Mouse (Mus musculus): Measurements from ENCODE around the gene Egf. TPM values are rescaled to one million over a fixed set of nuclear protein-coding genes. Genes with fewer than 3 reads are reported as not detected.
A peak's percentile ranks its signal among the peaks of the same experiment; 100 is the strongest.

Gene Egf
- polyA plus RNA-seq, 1 experiment from 2014 or later, result 1.7 TPM

DNA sequence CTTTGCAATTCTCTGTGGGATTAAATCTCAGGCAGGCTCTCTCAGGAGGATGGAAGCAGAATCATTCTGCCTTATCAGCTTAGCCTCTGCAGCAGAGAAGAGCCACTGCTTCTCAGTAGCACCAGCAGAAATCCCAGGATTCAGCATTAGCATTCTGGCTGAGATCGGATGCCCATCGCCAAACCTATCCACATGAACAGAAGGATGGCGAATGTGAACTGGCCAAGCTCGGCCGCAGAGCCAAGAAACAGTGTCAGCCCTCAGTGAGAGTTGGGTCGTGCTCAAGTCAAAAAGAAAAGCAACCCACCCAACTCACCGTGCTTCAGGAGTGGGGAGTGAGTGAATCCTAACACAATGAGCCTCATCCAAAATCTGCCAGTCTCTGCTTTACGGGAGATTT lies 103.4 kb downstream of the Egf start:
- no peak for ATAC-seq (ENCODE audit: insufficient read depth, low FRiP score, low TSS enrichment)
- H3K4me3 ChIP-seq (ENCODE audit: low read depth, low read length), result no peak overlapping the region

DNA sequence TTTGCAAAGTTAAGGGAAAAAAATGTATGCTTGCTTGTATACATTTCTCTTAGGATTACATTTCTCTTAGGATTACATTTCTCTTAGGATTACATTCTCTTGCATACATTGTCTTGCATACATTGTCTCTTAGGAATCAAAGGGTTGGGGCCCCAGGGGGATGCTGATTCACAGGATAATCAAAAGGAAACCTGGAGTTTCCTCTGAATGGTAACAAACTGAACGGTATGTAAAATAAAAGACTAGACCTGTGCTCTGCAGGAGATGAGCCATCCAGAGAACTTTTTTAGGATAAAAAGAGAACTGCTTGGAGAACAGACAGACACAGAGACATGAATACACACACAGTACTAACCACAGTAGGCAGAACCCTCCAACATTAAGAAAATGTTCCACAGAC lies 104.2 kb downstream of the Egf start:
- Histone ChIP-seq H3K27ac (ENCODE audit: low read depth, low read length) (no peak overlapping the region), H3K4me2 (ENCODE audit: low read depth) (no peak overlapping the region), H3K36me3 (ENCODE audit: control insufficient read depth, insufficient read depth, low read length) (no peaks in the 10 kb centered on the region), H3K27me3 (ENCODE audit: control insufficient read depth, insufficient read depth, low read length) (no peaks in the 10 kb centered on the region), H3K4me1 (ENCODE audit: control insufficient read depth, insufficient read depth, low read length) (no peaks in the 10 kb centered on the region), H3K9me3 (ENCODE audit: control insufficient read depth, low read length) (no peaks in the 10 kb centered on the region), H3K9ac (ENCODE audit: low read length) (no peak overlapping the region), H3K4me3 (ENCODE audit: low read depth, low read length) (no peak overlapping the region)
- DNase-seq (ENCODE audit: low spot score) (no peak), ATAC-seq (ENCODE audit: insufficient read depth, low FRiP score, low TSS enrichment) (no peak)
- 19% methylated on average over 1 of the region's 1 CpGs for WGBS

More for the DNA sequence above, 103.4 kb downstream of the Egf start:
- no peaks in the 10 kb centered on the region for H3K36me3 ChIP-seq (ENCODE audit: control insufficient read depth, insufficient read depth, low read length)
- no peaks in the 10 kb centered on the region for H3K4me1 ChIP-seq (ENCODE audit: control insufficient read depth, insufficient read depth, low read length)
- no peak for DNase-seq (ENCODE audit: low spot score)
- H3K27ac ChIP-seq (ENCODE audit: low read depth, low read length), result no peak overlapping the region
- H3K9me3 ChIP-seq (ENCODE audit: control insufficient read depth, low read length), result no peaks in the 10 kb centered on the region
- H3K27me3 ChIP-seq (ENCODE audit: control insufficient read depth, insufficient read depth, low read length), result no peaks in the 10 kb centered on the region
- H3K4me2 ChIP-seq (ENCODE audit: low read depth), result no peak overlapping the region
- 96% methylated on average over 8 of the region's 8 CpGs for WGBS
- H3K9ac ChIP-seq (ENCODE audit: low read length), result no peak overlapping the region

DNA sequence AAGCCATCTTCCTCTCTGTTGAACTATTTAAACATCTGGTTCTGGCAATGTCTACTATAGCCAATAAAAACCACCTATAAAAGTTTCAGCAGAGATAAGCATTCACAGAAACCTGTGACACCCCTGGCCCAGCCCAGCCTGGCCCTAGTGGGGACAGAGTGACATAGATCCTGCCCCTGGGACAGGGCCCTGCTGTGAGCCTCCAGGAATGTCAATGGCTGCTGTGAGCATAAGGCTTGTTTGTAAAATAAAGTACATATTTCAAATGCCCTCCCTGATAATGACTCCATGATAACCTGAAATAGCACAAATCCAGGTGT lies 104.9 kb downstream of the Egf start:
- no peak overlapping the region for H3K9ac ChIP-seq (ENCODE audit: low read length)
- H3K9me3 ChIP-seq (ENCODE audit: control insufficient read depth, low read length), result no peaks in the 10 kb centered on the region
- no peaks in the 10 kb centered on the region for H3K27me3 ChIP-seq (ENCODE audit: control insufficient read depth, insufficient read depth, low read length)
- H3K4me3 ChIP-seq (ENCODE audit: low read depth, low read length), result no peak overlapping the region
- H3K4me1 ChIP-seq (ENCODE audit: control insufficient read depth, insufficient read depth, low read length), result no peaks in the 10 kb centered on the region
- no peak for ATAC-seq (ENCODE audit: insufficient read depth, low FRiP score, low TSS enrichment)
- H3K4me2 ChIP-seq (ENCODE audit: low read depth), result no peak overlapping the region
- H3K27ac ChIP-seq (ENCODE audit: low read depth, low read length), result no peak overlapping the region
- H3K36me3 ChIP-seq (ENCODE audit: control insufficient read depth, insufficient read depth, low read length), result no peaks in the 10 kb centered on the region
- no peak for DNase-seq (ENCODE audit: low spot score)

DNA sequence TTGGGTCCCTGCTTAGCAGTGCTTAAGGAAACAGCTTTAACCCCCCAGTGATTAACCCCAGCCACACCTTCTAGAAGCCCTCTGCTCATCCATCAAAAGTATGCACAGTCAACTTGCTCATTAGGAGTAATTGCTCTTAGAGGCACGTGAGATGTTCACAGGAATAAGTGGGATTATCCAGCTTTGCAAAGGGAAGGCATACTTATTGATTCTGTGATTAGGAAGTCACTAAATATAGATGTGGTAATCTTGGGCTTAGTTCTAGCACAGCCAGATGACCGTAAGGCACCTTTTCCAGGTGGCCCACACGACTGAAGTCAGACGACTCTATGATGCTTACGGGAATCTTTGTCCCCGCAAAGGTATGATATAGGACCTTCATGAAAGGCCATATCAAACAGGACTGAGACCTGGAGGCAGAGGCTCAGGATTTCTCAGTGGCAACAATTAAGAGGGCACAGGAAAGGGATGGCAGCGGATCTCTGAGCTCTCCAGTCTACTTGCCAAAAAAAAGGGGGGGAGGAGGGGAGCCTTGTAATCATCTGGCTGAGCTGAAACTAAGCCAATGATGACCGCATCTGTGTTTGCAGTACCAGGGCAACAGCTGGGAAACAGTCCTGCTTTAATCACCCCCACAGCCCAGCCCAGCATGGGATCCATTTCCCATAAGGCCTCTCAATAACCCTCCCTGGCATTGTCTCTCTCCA lies 105.4 kb downstream of the Egf start:
- H3K9ac ChIP-seq (ENCODE audit: low read length), result no peak overlapping the region
- H3K27ac ChIP-seq (ENCODE audit: low read depth, low read length), result no peak overlapping the region
- no peaks in the 10 kb centered on the region for H3K36me3 ChIP-seq (ENCODE audit: control insufficient read depth, insufficient read depth, low read length)
- no peaks in the 10 kb centered on the region for H3K4me1 ChIP-seq (ENCODE audit: control insufficient read depth, insufficient read depth, low read length)
- WGBS, result 62% methylated on average over 8 of the region's 8 CpGs
- no peak overlapping the region for H3K4me2 ChIP-seq (ENCODE audit: low read depth)
- ATAC-seq (ENCODE audit: insufficient read depth, low FRiP score, low TSS enrichment) (no peak), DNase-seq (ENCODE audit: low spot score) (no peak)
- no peaks in the 10 kb centered on the region for H3K9me3 ChIP-seq (ENCODE audit: control insufficient read depth, low read length)
- no peaks in the 10 kb centered on the region for H3K27me3 ChIP-seq (ENCODE audit: control insufficient read depth, insufficient read depth, low read length)
- H3K4me3 ChIP-seq (ENCODE audit: low read depth, low read length), result no peak overlapping the region

DNA sequence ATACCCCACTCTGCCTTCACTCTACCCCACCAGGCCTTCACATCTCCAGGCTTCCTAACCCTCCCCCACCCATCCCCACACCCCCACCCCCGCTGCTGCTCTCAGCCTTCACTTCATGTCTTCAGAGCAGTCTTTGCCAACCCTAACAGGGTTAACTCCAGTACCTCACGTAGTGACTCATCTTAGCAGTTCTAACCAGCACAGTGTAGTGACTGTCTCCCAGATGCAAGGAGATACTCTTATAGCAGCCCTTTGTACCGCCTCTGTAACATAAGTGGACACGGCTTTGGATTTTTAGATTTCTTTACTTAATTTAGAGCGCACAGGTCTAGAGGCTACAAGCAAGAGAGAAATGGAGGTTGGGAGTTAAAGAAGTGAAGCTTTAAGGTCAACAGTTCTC lies 106.5 kb downstream of the Egf start:
- H3K36me3 ChIP-seq (ENCODE audit: control insufficient read depth, insufficient read depth, low read length), result no peaks in the 10 kb centered on the region
- H3K27ac ChIP-seq (ENCODE audit: low read depth, low read length), result no peak overlapping the region
- no peak overlapping the region for H3K4me2 ChIP-seq (ENCODE audit: low read depth)
- no peak for ATAC-seq (ENCODE audit: insufficient read depth, low FRiP score, low TSS enrichment)
- WGBS, result 74% methylated on average over 5 of the region's 5 CpGs
- H3K9me3 ChIP-seq (ENCODE audit: control insufficient read depth, low read length), result no peaks in the 10 kb centered on the region
- no peak overlapping the region for H3K4me3 ChIP-seq (ENCODE audit: low read depth, low read length)
- no peaks in the 10 kb centered on the region for H3K27me3 ChIP-seq (ENCODE audit: control insufficient read depth, insufficient read depth, low read length)
- H3K9ac ChIP-seq (ENCODE audit: low read length), result no peak overlapping the region
- DNase-seq (ENCODE audit: low spot score), result no peak
- no peaks in the 10 kb centered on the region for H3K4me1 ChIP-seq (ENCODE audit: control insufficient read depth, insufficient read depth, low read length)

DNA sequence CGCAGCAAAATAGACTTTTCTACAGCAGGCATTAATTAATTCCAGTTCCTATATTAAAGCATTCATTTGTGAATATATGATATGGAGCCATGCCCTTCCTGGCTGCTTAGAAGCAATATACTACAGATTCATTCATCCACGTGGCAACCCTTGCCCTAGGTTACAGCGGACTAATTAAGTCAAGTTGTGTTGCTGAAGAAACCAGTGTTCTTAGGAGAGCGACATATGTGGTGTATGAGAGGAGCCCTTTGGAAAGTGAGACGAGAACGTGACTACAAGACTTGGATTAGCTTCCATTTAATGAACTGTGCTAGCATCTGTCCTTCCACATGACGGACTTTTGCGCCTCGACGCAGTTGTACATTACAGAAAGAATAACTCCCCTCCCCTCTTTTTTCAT lies 107.8 kb downstream of the Egf start:
- WGBS, result 87% methylated on average over 10 of the region's 10 CpGs
- no peak overlapping the region for H3K4me2 ChIP-seq (ENCODE audit: low read depth)
- no peaks in the 10 kb centered on the region for H3K36me3 ChIP-seq (ENCODE audit: control insufficient read depth, insufficient read depth, low read length)
- H3K27me3 ChIP-seq (ENCODE audit: control insufficient read depth, insufficient read depth, low read length), result no peaks in the 10 kb centered on the region
- DNase-seq (ENCODE audit: low spot score) (no peak), ATAC-seq (ENCODE audit: insufficient read depth, low FRiP score, low TSS enrichment) (no peak)
- H3K27ac ChIP-seq (ENCODE audit: low read depth, low read length), result no peak overlapping the region
- H3K9me3 ChIP-seq (ENCODE audit: control insufficient read depth, low read length), result no peaks in the 10 kb centered on the region
- H3K9ac ChIP-seq (ENCODE audit: low read length), result no peak overlapping the region
- no peak overlapping the region for H3K4me3 ChIP-seq (ENCODE audit: low read depth, low read length)
- no peaks in the 10 kb centered on the region for H3K4me1 ChIP-seq (ENCODE audit: control insufficient read depth, insufficient read depth, low read length)

DNA sequence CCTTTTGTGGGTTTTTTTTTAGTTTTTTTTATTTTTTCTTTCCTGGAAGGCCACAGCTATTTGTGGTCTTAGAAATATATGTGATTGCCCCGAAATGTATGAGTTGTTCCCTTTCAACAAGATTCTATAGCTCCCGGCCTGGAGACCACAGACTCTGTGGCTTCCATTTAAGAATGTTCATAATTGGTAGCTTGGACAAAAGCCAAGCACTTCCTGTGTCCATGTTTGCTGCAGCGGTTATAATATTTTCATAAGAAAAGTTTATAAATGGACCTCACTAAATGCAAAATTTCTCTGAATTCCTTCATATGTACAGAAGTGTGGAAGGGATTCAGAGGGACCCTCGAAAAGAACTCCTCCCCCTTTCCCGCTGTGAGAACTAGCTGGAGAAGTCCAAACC lies 108.3 kb downstream of the Egf start:
- Histone ChIP-seq H3K36me3 (ENCODE audit: control insufficient read depth, insufficient read depth, low read length) (no peaks in the 10 kb centered on the region), H3K4me2 (ENCODE audit: low read depth) (no peak overlapping the region), H3K4me3 (ENCODE audit: low read depth, low read length) (no peak overlapping the region), H3K4me1 (ENCODE audit: control insufficient read depth, insufficient read depth, low read length) (no peaks in the 10 kb centered on the region), H3K9me3 (ENCODE audit: control insufficient read depth, low read length) (no peaks in the 10 kb centered on the region), H3K9ac (ENCODE audit: low read length) (no peak overlapping the region), H3K27me3 (ENCODE audit: control insufficient read depth, insufficient read depth, low read length) (no peaks in the 10 kb centered on the region), H3K27ac (ENCODE audit: low read depth, low read length) (no peak overlapping the region)
- ATAC-seq (ENCODE audit: insufficient read depth, low FRiP score, low TSS enrichment) (no peak), DNase-seq (ENCODE audit: low spot score) (no peak)
- WGBS, result 92% methylated on average over 5 of the region's 5 CpGs

DNA sequence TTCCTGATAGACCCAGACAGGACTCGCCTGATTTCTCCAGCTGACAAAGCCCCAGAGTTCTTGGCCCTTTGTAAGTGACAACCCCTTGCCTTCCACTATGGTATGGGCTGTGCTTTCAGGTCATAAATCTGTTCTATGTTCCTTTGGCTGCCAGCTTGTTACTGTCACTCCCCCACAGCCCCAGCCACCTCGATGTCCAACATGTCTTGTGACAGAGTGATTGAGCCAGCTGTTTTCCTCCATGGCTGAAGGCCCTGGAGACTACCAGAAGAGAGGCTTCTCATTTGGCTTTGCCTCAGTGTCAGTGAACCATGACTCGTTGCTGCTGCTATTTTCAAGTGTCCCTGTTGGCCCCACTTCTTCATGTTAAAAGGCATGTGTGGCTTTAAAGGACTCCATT lies 109.7 kb downstream of the Egf start:
- H3K27ac ChIP-seq (ENCODE audit: low read depth, low read length), result no peak overlapping the region
- H3K9me3 ChIP-seq (ENCODE audit: control insufficient read depth, low read length), result no peaks in the 10 kb centered on the region
- DNase-seq (ENCODE audit: low spot score) (no peak), ATAC-seq (ENCODE audit: insufficient read depth, low FRiP score, low TSS enrichment) (peak; percentile 17; the same call in 1 of the 2 replicates)
- no peaks in the 10 kb centered on the region for H3K4me1 ChIP-seq (ENCODE audit: control insufficient read depth, insufficient read depth, low read length)
- no peak overlapping the region for H3K4me2 ChIP-seq (ENCODE audit: low read depth)
- no peaks in the 10 kb centered on the region for H3K36me3 ChIP-seq (ENCODE audit: control insufficient read depth, insufficient read depth, low read length)
- H3K27me3 ChIP-seq (ENCODE audit: control insufficient read depth, insufficient read depth, low read length), result no peaks in the 10 kb centered on the region
- H3K9ac ChIP-seq (ENCODE audit: low read length), result no peak overlapping the region
- H3K4me3 ChIP-seq (ENCODE audit: low read depth, low read length), result no peak overlapping the region
- WGBS, result 34% methylated on average over 3 of the region's 3 CpGs

DNA sequence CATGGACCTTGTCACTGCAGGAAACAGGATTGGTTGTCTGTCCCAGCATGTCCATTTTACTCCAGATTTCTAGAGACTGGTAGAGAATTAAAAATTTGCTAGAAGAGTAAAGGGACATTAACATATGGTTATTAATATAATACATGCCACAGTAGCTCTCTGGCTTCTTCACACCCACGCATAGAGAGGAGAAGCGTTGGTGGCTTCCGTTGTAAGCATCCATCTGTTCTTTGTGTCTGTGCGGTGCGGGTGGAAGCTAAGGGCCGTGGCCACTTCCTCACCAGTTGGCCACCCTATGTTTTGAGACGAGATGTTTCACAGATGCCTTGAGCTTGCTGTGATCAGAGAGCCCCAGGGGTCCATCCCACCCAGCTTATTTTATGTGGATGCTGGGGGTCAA lies 113.5 kb downstream of the Egf start:
- no peak for DNase-seq (ENCODE audit: low spot score)
- WGBS, result 84% methylated on average over 7 of the region's 7 CpGs
- no peaks in the 10 kb centered on the region for H3K27me3 ChIP-seq (ENCODE audit: control insufficient read depth, insufficient read depth, low read length)
- no peaks in the 10 kb centered on the region for H3K9me3 ChIP-seq (ENCODE audit: control insufficient read depth, low read length)
- 0 out of 2 replicates have a peak, but pooled peaks cover 2% of the 10 kb centered on the region for H3K4me1 ChIP-seq (ENCODE audit: control insufficient read depth, insufficient read depth, low read length)
- ATAC-seq (ENCODE audit: insufficient read depth, low FRiP score, low TSS enrichment), result no peak
- no peak overlapping the region for H3K9ac ChIP-seq (ENCODE audit: low read length)
- H3K4me3 ChIP-seq (ENCODE audit: low read depth, low read length), result no peak overlapping the region
- no peaks in the 10 kb centered on the region for H3K36me3 ChIP-seq (ENCODE audit: control insufficient read depth, insufficient read depth, low read length)
- no peak overlapping the region for H3K27ac ChIP-seq (ENCODE audit: low read depth, low read length)
- no peak overlapping the region for H3K4me2 ChIP-seq (ENCODE audit: low read depth)
